Mouse (Mus musculus) megakaryocyte progenitor cell, adult 5-6 weeks (primary cell): Measurements from ENCODE around the gene Cul7. TPM values are rescaled to one million over a fixed set of nuclear protein-coding genes. Genes with fewer than 3 reads are reported as not detected.

ENCODE experiments used
- ATAC-seq: replicated peaks from 2 replicates; pipeline ENCODE4 v1.8.0; 2016; ENCODE audit warnings: mild to moderate bottlenecking, moderate TSS enrichment, inconsistent platforms; ENCODE audit not compliant: poor library complexity
- total RNA-seq, 2 experiments: library from RNA; stranded (forward) in 1 of 2; stranded (reverse) in 1 of 2; fragments of 157-497, 149-512 nt in 1 of 2; fragments of 200-1000 nt in 1 of 2; gene quantifications; 2 replicates each; pipeline versions ENCODE4 v1.2.3 to v1.2.4; 2015 to 2017

Cul7 gene
- total RNA-seq, 2 experiments from 2014 or later, result 7.6 to 9.1 TPM

- no peak for ATAC-seq
Measured at GRCm38 (mm10) chr17:46667712-46668111, 17.6 kb downstream of the Cul7 start.

GRCm38 (mm10) chr17:46669911-46670310 is 19.8 kb downstream of the Cul7 start:
- no peak for ATAC-seq

GRCm38 (mm10) chr17:46673850-46674529 is 23.9 kb downstream of the Cul7 start, which contains the start of gene Rrp36:
Gene Rrp36 (minus strand): TSS chr17:46674352.
- ATAC-seq, result peak; percentile 98

- ATAC-seq, result no peak; the same call in 1 of the 2 replicates
Measured at GRCm38 (mm10) chr17:46674530-46675283, 24.6 kb downstream of the Cul7 start.

GRCm38 (mm10) chr17:46678416-46678815 is 28.3 kb downstream of the Cul7 start, which contains the start of gene Mea1:
Gene Mea1 (plus strand): TSS chr17:46678793.
- ATAC-seq, result no peak

- ATAC-seq, result no peak
Measured at GRCm38 (mm10) chr17:46678911-46679310, 28.8 kb downstream of the Cul7 start.

- ATAC-seq, result peak; percentile 38
Measured at GRCm38 (mm10) chr17:46679843-46680759, 30.0 kb downstream of the Cul7 start.

- peak; percentile 94 for ATAC-seq
Measured at GRCm38 (mm10) chr17:46680760-46681373, 30.7 kb downstream of the Cul7 start, which contains the start of gene Klhdc3. Gene Klhdc3 (minus strand): TSS chr17:46680914.

GRCm38 (mm10) chr17:46681466-46682118 is 31.5 kb downstream of the Cul7 start:
- no peak for ATAC-seq

GRCm38 (mm10) chr17:46682654-46683389 is 32.7 kb downstream of the Cul7 start:
- ATAC-seq, result no peak

GRCm38 (mm10) chr17:46685913-46686312 is 35.8 kb downstream of the Cul7 start:
- no peak for ATAC-seq

- ATAC-seq, result peak; percentile 85
Measured at GRCm38 (mm10) chr17:46690665-46691064, 40.5 kb downstream of the Cul7 start.

- no peak for ATAC-seq
Measured at GRCm38 (mm10) chr17:46691390-46691789, 41.3 kb downstream of the Cul7 start.

GRCm38 (mm10) chr17:46694517-46695063 is 44.5 kb downstream of the Cul7 start:
- ATAC-seq, result no peak

GRCm38 (mm10) chr17:46698515-46698914 is 48.4 kb downstream of the Cul7 start:
- no peak for ATAC-seq

- no peak for ATAC-seq
Measured at GRCm38 (mm10) chr17:46699245-46699644, 49.1 kb downstream of the Cul7 start.

- ATAC-seq, result no peak
Measured at GRCm38 (mm10) chr17:46699912-46700311, 49.8 kb downstream of the Cul7 start.

GRCm38 (mm10) chr17:46701489-46701888 is 51.4 kb downstream of the Cul7 start:
- ATAC-seq, result no peak

GRCm38 (mm10) chr17:46702100-46702499 is 52.0 kb downstream of the Cul7 start:
- no peak for ATAC-seq
